Mouse (Mus musculus): ENCODE data around the gene Des.

GRCm38 (mm10) chr1:75373276-75373675, 13.1 kb downstream of the Des start:
- TF ChIP-seq POLR2A (IDR thresholded peaks at IDR 0.05; ENCODE audit: control insufficient read depth in 1 of 2, insufficient read depth in 1 of 2, low read depth in 1 of 2, low read length in 2 of 2, poor library complexity in 1 of 2) = no peak
- TF ChIP-seq SIN3A (IDR thresholded peaks at IDR 0.05; ENCODE audit: low read length) = no peak
- TF ChIP-seq ETS1 (IDR thresholded peaks at IDR 0.05; ENCODE audit: low read depth, low read length) = no peak
- no peak for TF ChIP-seq BHLHE40 (IDR thresholded peaks at IDR 0.05; ENCODE audit: borderline replicate concordance, low read depth, low read length)
- no peak for TF ChIP-seq SMC3 (IDR thresholded peaks at IDR 0.05; ENCODE audit: low read depth, low read length)
- TF ChIP-seq MAFK (IDR thresholded peaks at IDR 0.05; ENCODE audit: borderline replicate concordance, low read depth, low read length) = no peak
- no peak for TF ChIP-seq GABPA (IDR thresholded peaks at IDR 0.05; ENCODE audit: low read depth, low read length)
- no peak for TF ChIP-seq CTCF (IDR thresholded peaks at IDR 0.05 in 2 of 3, conservative IDR thresholded peaks at IDR 0.05 in 1 of 3; ENCODE audit: control insufficient read depth in 1 of 3, insufficient read depth in 1 of 3, low read depth in 2 of 3, low read length in 3 of 3, poor library complexity in 1 of 3, severe bottlenecking in 1 of 3)
- TF ChIP-seq USF1 (IDR thresholded peaks at IDR 0.05; ENCODE audit: low read depth, low read length) = no peak
- TF ChIP-seq MYB (IDR thresholded peaks at IDR 0.05; ENCODE audit: low read depth, low read length) = no peak
- no peak for TF ChIP-seq MAX (IDR thresholded peaks at IDR 0.05; ENCODE audit: low read length)
